Mouse (Mus musculus) liver, embryonic 14.5 days (tissue): ENCODE data around the gene Abcg1. TPM values are rescaled to one million over a fixed set of nuclear protein-coding genes. Genes with fewer than 3 reads are reported as not detected.
A peak's percentile ranks its signal among the peaks of the same experiment; 100 is the strongest.

ENCODE experiments used
- ATAC-seq: fragments of 200-750 bp; cut with Nextera tagmentation; 2 replicates; pipeline ENCODE4 v1.8.0; 2017; ENCODE audit warnings: moderate number of reproducible peaks, mild to moderate bottlenecking, moderate library complexity; ENCODE audit not compliant: insufficient read depth
- DNase-seq, 3 experiments: peaks; one replicate each; pipeline ENCODE4 v3.0.0-alpha.2; 2012 to 2013; ENCODE audit warnings: low read depth in 3 of 3, low spot score in 3 of 3
- H3K27ac ChIP-seq: fragments of 300-500 bp; sonication (generic); 2 replicates; pipeline ENCODE4 v1.5.1; 2014; ENCODE audit warnings: moderate library complexity, mild to moderate bottlenecking, control low read depth, inconsistent platforms
- H3K27me3 ChIP-seq: fragments of 300-500 bp; sonication (generic); 2 replicates; pipeline ENCODE4 v1.6.1; 2014; ENCODE audit warnings: mild to moderate bottlenecking, low read length, moderate library complexity; ENCODE audit not compliant: control insufficient read depth, insufficient read depth
- H3K36me3 ChIP-seq: fragments of 300-500 bp; sonication (generic); replicated peaks from 2 replicates; pipeline ENCODE4 v1.6.1; 2014; ENCODE audit warnings: low read depth; ENCODE audit not compliant: control insufficient read depth, insufficient read depth
- H3K4me1 ChIP-seq, 2 experiments: fragments of 200-500 bp in 1 of 2; fragments of 300-500 bp in 1 of 2; sonication (generic) in 1 of 2; replicated peaks; 2 replicates each; pipeline ENCODE4 v1.6.1; 2012 to 2014; ENCODE audit warnings: antibody characterized with exemption in 1 of 2, inconsistent platforms in 1 of 2, low read length in 1 of 2; ENCODE audit not compliant: control insufficient read depth in 2 of 2, insufficient read depth in 2 of 2
- H3K4me2 ChIP-seq: fragments of 300-500 bp; sonication (generic); 2 replicates; pipeline ENCODE4 v1.6.1; 2014; ENCODE audit warnings: low read depth, mild to moderate bottlenecking, control low read depth, moderate library complexity
- H3K4me3 ChIP-seq, 2 experiments: fragments of 200-500 bp in 1 of 2; fragments of 300-500 bp in 1 of 2; sonication (generic) in 1 of 2; 2 replicates each; pipeline ENCODE4 v1.5.1; 2012 to 2014; ENCODE audit warnings: low read depth in 2 of 2, low read length in 2 of 2, mild to moderate bottlenecking in 2 of 2, control low read depth in 1 of 2, inconsistent platforms in 1 of 2, moderate library complexity in 1 of 2; ENCODE audit not compliant: insufficient read depth in 1 of 2
- H3K9ac ChIP-seq: fragments of 300-500 bp; sonication (generic); replicated peaks from 2 replicates; pipeline ENCODE4 v1.6.1; 2014; ENCODE audit warnings: mild to moderate bottlenecking, control low read depth, moderate library complexity
- H3K9me3 ChIP-seq: fragments of 300-500 bp; sonication (generic); 2 replicates; pipeline ENCODE4 v1.6.1; 2016; ENCODE audit warnings: low read length, mixed read lengths; ENCODE audit not compliant: control insufficient read depth
- CTCF ChIP-seq: IDR thresholded peaks from 2 replicates; pipeline ENCODE4 v1.5.1; 2016; ENCODE audit warnings: antibody characterized with exemption, low read depth, control low read depth
- EP300 ChIP-seq: IDR thresholded peaks from 2 replicates; pipeline ENCODE4 v1.6.1; 2016; ENCODE audit warnings: antibody characterized with exemption, low read depth
- WGBS: fragments of 180-500 bp; shearing (Covaris S2); extraction: QIAGEN DNeasy Blood & Tissue Kit; methylation state at CpG from one replicate; pipeline ENCODE4 v1.1.7; 2014; ENCODE audit not compliant: insufficient replicate concordance; 5-methylcytosine and 5-hydroxymethylcytosine counted together
- polyA plus RNA-seq, 2 experiments: library from polyadenylated mRNA; depleted of rRNA in 1 of 2; stranded (reverse) in 1 of 2; unstranded in 1 of 2; fragments of >200 nt; fragmentation: Nextera tagmentation in 1 of 2; extraction: Ambion mirVana in 1 of 2; gene quantifications; 2 replicates each; pipeline versions ENCODE4 v1.2.1 to v1.2.3; 2012 to 2014

Gene Abcg1
- polyA plus RNA-seq, 2 experiments = 1.6 to 6.1 TPM

DNA sequence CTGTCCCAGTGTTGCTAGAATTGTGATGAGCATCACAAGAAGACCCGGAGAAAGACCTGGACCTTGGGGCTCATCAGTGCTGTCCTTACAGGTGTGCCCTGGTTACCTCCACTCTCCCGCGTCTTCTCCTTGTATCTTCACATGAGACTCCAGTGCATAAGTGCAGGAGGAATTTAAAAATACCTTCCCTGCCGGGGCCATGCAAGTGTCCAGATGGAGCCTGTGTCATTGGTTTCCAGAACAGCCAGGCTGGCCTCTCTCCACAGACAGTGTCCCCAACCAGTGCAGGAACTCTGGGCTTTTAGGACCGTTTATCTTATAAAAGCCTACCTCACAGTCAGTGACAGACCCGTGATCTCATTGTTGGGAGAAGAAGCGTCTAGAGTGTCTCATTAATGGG, 38.1 kb downstream of the Abcg1 start:
- Histone ChIP-seq H3K36me3 (no peaks in the 10 kb centered on the region), H3K27ac (no peak overlapping the region), H3K9ac (no peak overlapping the region), H3K9me3 (no peaks in the 10 kb centered on the region), H3K4me1 (peaks cover 31 to 43% of the 10 kb centered on the region in 2 experiments), H3K4me2 (no peak overlapping the region), H3K27me3 (no peaks in the 10 kb centered on the region), H3K4me3 (no peak overlapping the region)
- TF ChIP-seq EP300 (no peak), CTCF (no peak)
- DNase-seq (no peak), ATAC-seq (no peak)
- 78% methylated on average over 7 of the region's 7 CpGs for WGBS

DNA sequence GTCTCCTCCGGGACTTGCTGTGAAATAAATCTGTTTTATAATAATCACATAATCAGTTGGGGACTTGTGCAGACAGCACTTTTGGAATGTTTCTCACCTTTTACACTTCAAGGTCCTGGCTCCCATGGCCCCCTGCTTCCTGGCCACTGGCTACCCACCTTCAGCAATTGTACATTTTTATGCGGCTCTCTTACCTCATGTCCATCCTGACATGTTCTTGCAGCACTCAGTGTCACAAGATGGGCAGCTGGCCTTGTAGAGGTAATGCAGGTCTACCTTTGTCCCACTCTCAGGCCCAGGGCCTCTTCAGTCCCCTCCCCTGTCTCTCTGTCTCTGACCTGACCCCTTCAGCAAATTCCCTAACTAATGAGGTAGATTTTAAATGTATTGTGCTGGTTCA, 39.4 kb downstream of the Abcg1 start:
- Histone ChIP-seq H3K27me3 (no peaks in the 10 kb centered on the region), H3K9me3 (no peaks in the 10 kb centered on the region), H3K27ac (no peak overlapping the region), H3K9ac (no peak overlapping the region), H3K4me2 (no peak overlapping the region), H3K4me1 (peaks cover 22 to 32% of the 10 kb centered on the region in 2 experiments), H3K36me3 (no peaks in the 10 kb centered on the region), H3K4me3 (no peak overlapping the region)
- ATAC-seq = no peak
- WGBS = 89% methylated on average over 2 of the region's 2 CpGs
- no peak for DNase-seq
- no peak for TF ChIP-seq EP300
- no peak for TF ChIP-seq CTCF

DNA sequence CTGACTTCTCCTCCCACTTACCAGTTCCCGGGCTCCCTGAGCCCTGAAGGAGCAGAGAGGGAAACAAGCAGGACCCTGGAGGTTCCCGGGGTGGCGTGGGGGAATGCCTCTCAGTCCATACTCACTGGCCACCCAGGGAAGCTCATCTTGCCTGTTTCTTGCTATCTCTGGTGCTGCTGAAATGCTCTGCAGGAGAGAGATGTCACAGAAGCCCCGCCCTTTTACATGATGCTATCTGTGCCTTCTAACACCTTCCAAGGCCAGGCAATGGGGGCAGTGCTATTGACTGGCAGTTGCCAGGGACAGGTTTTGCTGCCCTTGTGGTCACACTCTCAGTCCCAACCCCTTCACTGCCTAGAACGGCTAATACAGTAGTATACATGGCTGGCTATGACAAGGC, 41.3 kb downstream of the Abcg1 start:
- 60% methylated on average over 5 of the region's 5 CpGs for WGBS
- no peaks in the 10 kb centered on the region for H3K36me3 ChIP-seq
- H3K4me1 ChIP-seq = peaks cover 14 to 21% of the 10 kb centered on the region in 2 experiments
- ATAC-seq = peak; percentile 77; the same call in 1 of the 2 replicates
- H3K9ac ChIP-seq = no peak overlapping the region
- H3K9me3 ChIP-seq = no peaks in the 10 kb centered on the region
- no peak overlapping the region for H3K27ac ChIP-seq
- TF ChIP-seq EP300 (no peak), CTCF (no peak)
- DNase-seq = peak in 1 of 3 experiments; percentile 39
- no peak overlapping the region for H3K4me3 ChIP-seq
- peak overlapping the region; percentile 32 for H3K4me2 ChIP-seq
- no peaks in the 10 kb centered on the region for H3K27me3 ChIP-seq

DNA sequence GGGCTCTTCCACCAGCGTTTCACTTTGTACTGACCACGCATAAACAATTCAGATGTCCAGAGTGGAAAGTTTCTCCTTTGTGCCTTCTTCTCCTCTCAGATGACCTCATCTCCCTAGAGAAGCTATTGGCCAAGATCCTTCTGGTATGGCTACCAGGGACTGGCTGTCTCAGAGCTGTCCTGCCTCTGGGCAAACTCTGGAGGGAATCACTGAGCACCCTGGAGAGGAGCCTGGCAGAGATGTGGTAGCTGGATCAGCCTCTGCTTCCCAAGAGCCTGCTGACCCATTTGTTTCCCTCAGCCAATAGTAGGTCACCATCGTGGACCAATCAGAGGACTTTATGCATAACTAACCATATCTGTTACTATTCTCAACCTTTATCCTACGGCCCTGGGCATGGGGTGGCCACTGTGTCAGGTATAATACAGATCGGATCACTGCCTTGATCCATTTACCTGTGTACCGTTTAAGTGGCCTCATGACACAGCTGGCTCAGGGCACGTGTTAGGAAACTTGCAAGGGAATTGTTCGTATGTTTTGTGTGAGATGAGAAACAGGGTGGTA, 45.6 kb downstream of the Abcg1 start:
- DNase-seq (no peak), ATAC-seq (no peak)

DNA sequence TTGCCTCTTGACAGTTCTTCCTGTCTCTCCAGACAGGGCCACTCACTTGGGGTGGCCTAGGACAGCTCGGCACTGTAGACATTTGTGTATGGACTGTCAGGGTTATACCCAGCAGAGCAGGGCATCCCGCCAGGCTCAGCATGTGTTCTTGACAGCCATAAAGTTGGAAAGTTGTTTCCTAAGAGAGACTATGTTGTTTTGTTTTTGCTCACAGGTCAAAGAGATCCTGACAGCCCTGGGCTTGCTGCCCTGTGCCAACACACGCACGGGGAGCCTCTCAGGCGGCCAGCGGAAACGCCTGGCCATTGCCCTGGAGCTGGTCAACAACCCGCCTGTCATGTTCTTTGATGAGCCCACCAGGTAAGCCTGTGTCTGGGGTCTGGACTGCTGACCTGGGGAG, 46.3 kb downstream of the Abcg1 start:
- peaks cover 5 to 11% of the 10 kb centered on the region in 2 experiments for H3K4me1 ChIP-seq
- no peak overlapping the region for H3K4me2 ChIP-seq
- no peaks in the 10 kb centered on the region for H3K9me3 ChIP-seq
- 75% methylated on average over 8 of the region's 8 CpGs for WGBS
- TF ChIP-seq CTCF (no peak), EP300 (no peak)
- no peak overlapping the region for H3K9ac ChIP-seq
- ATAC-seq (no peak), DNase-seq (no peak)
- no peaks in the 10 kb centered on the region for H3K36me3 ChIP-seq
- no peak overlapping the region for H3K4me3 ChIP-seq
- no peaks in the 10 kb centered on the region for H3K27me3 ChIP-seq
- no peak overlapping the region for H3K27ac ChIP-seq

More for the DNA sequence above, 45.6 kb downstream of the Abcg1 start:
- no peaks in the 10 kb centered on the region for H3K27me3 ChIP-seq
- no peak overlapping the region for H3K9ac ChIP-seq
- 68% methylated on average over 8 of the region's 8 CpGs for WGBS
- TF ChIP-seq EP300 (no peak), CTCF (no peak)
- H3K9me3 ChIP-seq = no peaks in the 10 kb centered on the region
- peaks cover 13 to 18% of the 10 kb centered on the region in 2 experiments for H3K4me1 ChIP-seq
- H3K4me2 ChIP-seq = no peak overlapping the region
- no peaks in the 10 kb centered on the region for H3K36me3 ChIP-seq
- no peak overlapping the region for H3K4me3 ChIP-seq
- H3K27ac ChIP-seq = no peak overlapping the region
